Mouse (Mus musculus) testis, adult 2 months (tissue): Measurements from ENCODE around the gene Psmb3.

Experiments
- CTCF ChIP-seq: fragments of 200-500 bp; IDR thresholded peaks from 2 replicates; pipeline ENCODE4 v1.5.1; 2012; ENCODE audit warnings: low read depth, mild to moderate bottlenecking, inconsistent platforms, low read length, moderate library complexity; ENCODE audit not compliant: control insufficient read depth, insufficient read depth, insufficient replicate concordance
- POLR2A ChIP-seq: fragments of 200-500 bp; IDR thresholded peaks from 2 replicates; pipeline ENCODE4 v1.6.1; 2012; ENCODE audit warnings: low read depth, mild to moderate bottlenecking, inconsistent platforms, low read length, moderate library complexity; ENCODE audit not compliant: control insufficient read depth

DNA sequence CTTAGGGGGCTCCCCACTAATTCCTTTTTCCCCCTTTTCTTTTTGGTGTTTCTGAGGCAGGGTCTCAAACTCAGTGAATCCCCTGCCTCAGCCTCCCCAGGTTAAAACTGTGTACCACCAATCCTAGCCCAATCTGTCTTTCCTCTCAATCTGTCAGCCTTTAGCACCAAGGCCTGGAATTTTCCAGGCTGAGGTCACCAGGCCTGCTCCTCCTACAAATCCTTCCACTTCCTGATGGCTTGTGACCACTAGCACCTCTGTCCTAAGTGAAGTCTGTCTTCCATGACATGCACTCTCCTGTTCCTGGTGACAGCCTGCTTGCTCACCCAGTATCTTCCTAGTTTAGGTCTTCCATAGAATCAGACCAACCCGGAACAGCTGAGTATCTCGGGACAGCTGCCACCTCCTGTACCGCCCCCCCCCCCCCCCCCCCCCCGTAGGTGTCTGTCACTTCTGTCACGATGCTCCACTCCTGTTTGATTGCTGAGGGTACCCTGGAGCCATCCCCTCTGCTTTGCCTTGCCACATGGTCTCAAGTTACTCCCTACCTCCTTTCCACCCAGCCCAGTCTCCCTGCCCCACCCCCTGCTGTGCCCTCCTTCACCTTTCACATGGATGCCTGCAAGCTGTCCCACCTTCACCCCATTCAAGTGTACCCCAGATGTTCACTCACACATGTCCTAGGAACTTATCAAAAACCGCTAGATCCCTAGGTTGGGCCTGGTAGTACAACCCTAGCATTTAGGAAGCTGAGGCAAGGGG lies 45.8 kb upstream of the Psmb3 start:
- TF ChIP-seq POLR2A (no peak), CTCF (no peak)
